Mouse (Mus musculus): ENCODE results near the gene Pgm2.

DNA sequence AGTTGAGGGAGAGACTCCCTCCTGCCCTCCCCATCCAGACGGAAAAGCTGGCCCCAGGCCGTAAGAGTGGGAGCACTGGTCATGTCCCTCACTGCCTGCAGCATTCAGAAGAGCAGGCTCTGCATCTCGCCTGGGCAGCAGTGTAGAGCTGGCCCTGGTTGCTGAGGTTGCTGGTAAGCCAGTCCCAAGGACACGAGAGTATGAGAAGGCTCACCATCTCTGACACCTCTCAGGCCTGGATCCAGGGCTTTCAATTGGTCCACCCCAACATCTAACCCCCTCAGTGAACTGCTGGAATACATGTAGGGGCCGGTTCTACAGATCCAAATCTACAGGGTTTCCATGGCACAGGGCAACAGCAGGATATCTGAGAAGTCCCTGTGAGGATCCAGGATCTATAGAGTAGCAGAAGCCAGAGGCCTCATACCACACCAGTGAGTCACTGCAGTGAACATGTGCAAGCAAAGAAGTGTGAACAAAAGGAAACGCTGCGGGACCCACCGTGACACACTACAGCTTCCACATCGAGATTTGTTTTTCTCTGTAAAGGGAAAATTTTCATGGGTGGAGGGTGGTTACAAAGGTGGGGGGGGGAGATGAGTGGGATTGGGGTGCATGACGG lies 53.7 kb downstream of the Pgm2 start:
- TF ChIP-seq SRF (IDR thresholded peaks at IDR 0.05; ENCODE audit: control insufficient read depth, insufficient read length, low read depth) = no peak
- no peak for TF ChIP-seq MYOG (IDR thresholded peaks at IDR 0.05; ENCODE audit: control insufficient read depth in 1 of 3, insufficient read depth in 1 of 3, insufficient read length in 2 of 3, low read depth in 2 of 3)
- no peak for TF ChIP-seq POLR2A (IDR thresholded peaks at IDR 0.05; ENCODE audit: insufficient read length, low read depth)
- no peak for TF ChIP-seq POLR2AphosphoS2 (IDR thresholded peaks at IDR 0.05; ENCODE audit: insufficient read length, low read depth)
- no peak for TF ChIP-seq MAX (IDR thresholded peaks at IDR 0.05; ENCODE audit: low read depth)
- TF ChIP-seq E2F4 (IDR thresholded peaks at IDR 0.05; ENCODE audit: insufficient read depth) = no peak
